Mouse (Mus musculus) granulocyte monocyte progenitor cell, adult 5-6 weeks (primary cell): ENCODE measurements around the gene Spg21. TPM values are rescaled to one million over a fixed set of nuclear protein-coding genes. Genes with fewer than 3 reads are reported as not detected.

ENCODE experiments used
- ATAC-seq: replicated peaks from 2 replicates; pipeline ENCODE4 v1.8.0; 2016; ENCODE audit warnings: mild to moderate bottlenecking, moderate TSS enrichment, inconsistent platforms; ENCODE audit not compliant: poor library complexity, severe bottlenecking
- total RNA-seq, 2 experiments: library from RNA; stranded (forward) in 1 of 2; stranded (reverse) in 1 of 2; fragments of 200-712, 200-1000 nt in 1 of 2; fragments of >200 nt in 1 of 2; fragmentation: Nextera tagmentation in 1 of 2; gene quantifications; 2 replicates each; pipeline ENCODE4 v1.2.3; 2014 to 2017

Gene Spg21
- total RNA-seq, 2 experiments from 2014 or later, result 81.6 to 82.2 TPM

DNA sequence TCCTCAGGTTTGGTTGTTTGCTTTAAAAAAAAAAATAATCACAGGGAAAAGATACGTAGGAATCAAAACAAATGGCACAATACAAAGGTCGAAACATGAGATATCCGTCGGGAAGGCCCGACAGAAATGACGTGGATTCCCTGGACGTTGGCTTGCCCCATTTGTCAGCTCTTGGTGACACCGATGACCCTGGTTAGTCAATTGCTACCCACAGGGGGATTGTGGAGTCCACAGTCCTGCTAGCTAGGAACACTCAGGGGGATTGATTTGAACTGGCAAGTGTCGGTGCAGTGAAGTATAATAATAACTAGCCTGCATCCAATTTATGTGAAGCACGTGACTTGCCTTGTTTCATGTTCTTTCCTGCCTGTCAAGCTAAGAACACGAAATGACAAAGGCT, 6.9 kb downstream of the Spg21 start:
- no peak for ATAC-seq

GRCm38 (mm10) chr9:65472769-65473168, 12.0 kb downstream of the Spg21 start:
- ATAC-seq, result peak; percentile 79

DNA sequence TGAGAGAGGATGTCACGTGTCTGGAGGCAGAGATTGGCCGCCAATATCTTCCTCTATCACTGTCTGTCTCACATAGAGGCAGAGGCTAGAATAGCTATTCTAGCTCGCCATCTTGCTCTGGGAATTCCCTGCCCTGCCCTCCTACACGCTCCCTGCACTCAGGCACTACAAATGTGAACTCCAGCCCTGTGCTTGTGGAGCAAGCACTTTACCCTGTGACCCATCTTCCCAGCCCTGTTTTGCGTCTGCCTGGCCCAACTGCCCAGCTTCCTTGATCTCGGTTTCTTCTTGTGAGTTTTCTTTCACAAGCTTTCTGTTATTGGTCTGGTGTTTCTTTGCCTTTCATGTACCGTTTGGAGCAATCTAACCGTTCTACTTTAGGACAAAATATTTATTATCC, 18.4 kb downstream of the Spg21 start:
- ATAC-seq, result no peak

- no peak for ATAC-seq
Observed at GRCm38 (mm10) chr9:65480071-65480470, 19.3 kb downstream of the Spg21 start.

GRCm38 (mm10) chr9:65491476-65491875, 30.7 kb downstream of the Spg21 start:
- no peak for ATAC-seq

DNA sequence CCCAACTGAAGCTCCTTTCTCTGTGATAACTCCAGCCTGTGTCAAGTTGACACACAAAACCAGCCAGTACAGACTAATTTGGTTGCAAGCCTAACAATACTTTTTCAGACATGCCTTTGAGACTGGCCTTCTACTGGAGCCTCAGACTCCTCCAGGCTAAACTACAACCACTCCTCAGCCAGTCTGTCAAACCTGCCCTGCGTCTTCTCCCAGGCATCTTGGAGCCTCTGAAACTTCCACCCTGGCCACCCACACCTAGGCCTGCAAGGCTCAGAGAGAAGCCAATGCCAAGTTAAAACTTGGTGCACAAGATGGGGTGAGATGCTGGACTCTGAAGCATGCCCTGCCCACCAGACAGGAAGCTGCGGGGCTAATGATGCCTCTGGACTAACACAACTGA, 31.6 kb downstream of the Spg21 start:
- ATAC-seq, result no peak; the same call in 1 of the 2 replicates

DNA sequence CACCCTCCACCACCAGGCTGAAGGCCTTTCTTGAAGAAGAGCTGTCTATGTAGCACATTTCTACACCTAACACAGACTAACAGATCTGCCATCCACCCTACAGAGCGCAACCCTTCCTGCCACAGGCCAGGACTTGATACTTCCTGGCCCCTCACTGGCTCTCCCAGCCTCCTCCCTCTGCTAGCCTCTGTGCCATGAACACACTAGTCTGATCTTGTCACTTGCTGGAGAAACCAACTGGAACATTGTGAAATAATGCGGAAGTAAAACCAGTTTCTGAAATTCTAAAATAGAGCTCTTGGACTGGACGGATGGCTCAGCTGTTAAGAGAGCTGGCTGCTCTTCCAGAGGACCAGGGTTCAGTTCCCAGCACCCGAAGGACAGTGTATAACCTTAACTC, 32.1 kb downstream of the Spg21 start:
- ATAC-seq, result peak; percentile 97

DNA sequence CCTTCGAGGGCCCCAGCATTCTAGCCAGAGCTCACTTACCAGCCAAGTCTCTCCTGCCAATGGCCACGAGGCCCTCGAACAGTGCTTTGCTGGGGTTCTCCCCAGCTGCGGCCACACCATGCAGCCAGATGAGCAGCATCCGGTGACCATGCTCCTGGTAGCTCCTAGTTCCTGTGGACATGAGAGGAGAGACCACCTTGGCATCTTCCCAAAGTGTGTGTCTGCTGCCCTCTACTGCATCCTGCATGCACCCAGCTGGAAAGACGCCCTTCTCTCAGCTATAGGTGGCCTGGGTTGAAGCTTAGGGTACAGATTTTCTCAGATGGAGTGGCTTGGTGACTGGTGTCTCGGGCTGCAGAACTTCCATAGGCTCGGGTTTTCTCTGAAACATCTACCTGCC, 41.4 kb downstream of the Spg21 start:
- peak; percentile 67; the same call in 1 of the 2 replicates for ATAC-seq

- ATAC-seq, result no peak
Observed at GRCm38 (mm10) chr9:65502721-65503505, 42.2 kb downstream of the Spg21 start.

DNA sequence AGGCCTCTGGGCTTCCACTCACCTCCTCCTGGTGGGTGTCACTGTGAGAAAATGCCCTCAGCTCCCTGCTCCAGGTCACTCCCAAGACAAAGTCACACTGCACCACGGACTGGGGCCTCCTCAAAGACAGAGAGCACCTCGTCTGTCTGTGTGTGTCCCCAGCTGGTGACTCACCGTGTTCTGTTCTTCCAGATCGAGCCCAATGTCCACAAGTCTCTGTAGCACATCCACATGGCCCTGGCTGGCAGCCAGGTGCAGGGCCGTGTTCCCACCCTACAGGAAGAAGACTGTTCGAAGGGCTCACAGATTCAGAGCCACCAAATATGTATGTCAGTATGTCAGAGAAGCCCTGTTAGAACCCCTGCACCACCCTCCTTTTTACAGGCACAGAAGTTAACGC, 47.7 kb downstream of the Spg21 start:
- ATAC-seq, result no peak

DNA sequence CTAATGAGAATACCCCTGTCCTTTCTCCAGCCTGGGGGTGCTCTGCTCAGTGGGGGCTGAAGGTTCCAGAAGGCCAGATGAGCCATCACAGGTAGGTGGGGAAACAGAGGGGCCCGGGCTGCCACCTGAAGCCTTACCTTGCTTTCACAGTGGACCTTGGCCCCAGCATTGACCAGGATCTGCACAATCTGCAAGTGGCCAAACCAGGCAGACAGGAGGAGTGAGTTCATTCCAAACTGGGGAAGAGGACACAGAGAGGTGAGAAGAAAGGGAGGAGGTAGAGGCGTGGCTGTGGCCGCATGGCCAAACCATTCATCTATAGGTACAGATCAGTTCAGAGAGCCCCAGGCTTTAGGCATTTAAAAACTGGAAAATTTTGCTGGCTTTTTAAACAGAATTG, 51.8 kb downstream of the Spg21 start:
- no peak for ATAC-seq

GRCm38 (mm10) chr9:65514431-65514830, 53.7 kb downstream of the Spg21 start:
- ATAC-seq, result no peak

- no peak for ATAC-seq
Observed at GRCm38 (mm10) chr9:65514851-65515261, 54.1 kb downstream of the Spg21 start.

DNA sequence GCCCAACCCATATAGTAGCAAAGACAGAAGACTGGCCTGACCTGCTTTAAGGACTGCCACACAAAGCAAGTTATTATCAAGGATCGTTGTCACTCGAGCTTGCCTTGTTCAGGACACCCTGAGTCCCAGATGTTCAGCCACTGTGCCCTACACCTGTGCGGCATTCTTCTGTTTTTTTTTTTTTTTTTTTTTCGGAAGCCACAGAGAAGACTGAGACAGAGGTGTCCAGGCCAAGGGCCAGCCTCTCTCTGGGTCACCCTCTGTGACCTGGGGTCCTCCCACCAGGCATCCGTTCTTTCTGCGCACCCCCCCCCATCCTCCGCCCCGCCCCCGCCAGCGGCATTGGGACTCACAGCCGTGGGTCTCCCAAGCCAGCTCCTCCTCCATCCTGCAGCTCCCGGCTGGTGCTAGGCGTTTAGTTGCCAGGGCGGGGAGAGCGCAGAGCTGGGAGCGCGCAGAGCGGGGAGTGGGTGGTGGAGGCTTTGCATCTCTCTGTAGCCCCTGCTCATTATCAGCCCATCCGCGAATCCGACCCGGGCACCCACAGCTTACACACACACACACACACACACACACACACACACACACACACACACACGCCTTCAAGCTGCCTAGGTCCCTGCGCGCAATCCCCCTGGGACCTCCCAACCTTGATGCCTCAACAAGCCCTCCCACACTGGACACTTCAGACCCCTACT, 59.2 kb downstream of the Spg21 start, which contains the start of gene Ankdd1a:
Gene Ankdd1a, minus strand, starts transcription at position 387 of the 698 bp plus-strand sequence.
- no peak for ATAC-seq

- no peak for ATAC-seq
Observed at GRCm38 (mm10) chr9:65520505-65520876, 59.7 kb downstream of the Spg21 start.

DNA sequence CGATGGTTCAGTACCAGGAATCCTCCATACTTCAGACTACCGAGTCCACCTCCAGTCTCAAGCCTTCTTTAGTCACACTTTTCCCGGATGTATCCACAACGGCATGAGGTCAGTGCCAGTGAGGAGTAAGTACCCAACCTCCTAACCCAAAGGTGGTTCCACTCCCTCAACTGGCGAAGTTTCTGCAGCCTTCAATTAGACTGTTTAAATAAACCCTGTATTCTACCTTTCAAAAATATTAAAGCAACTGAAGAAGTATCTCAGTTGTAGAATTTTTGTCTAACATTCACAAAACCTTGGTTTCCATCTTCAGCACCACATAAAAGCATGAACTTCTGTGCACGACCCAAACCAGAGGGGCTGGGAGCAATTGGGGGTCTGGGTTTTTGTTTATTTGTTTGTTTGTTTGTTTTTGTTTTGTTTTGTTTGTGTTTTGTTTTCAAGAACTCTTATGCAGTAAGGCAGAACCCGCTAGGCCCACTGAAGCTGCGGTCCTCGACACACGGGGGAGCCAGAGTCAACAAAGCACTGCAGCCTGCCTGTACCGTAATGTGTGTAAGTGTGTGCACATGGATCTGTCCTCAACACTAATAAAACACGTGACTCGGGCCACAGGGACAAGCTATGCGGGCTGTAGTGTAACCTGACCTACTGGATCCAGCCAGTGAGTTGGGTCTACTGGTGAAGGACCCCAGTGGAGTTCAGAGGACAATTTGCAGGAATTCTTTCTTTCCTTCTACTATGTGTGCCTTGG, 63.0 kb downstream of the Spg21 start:
- peak; percentile 90 for ATAC-seq

DNA sequence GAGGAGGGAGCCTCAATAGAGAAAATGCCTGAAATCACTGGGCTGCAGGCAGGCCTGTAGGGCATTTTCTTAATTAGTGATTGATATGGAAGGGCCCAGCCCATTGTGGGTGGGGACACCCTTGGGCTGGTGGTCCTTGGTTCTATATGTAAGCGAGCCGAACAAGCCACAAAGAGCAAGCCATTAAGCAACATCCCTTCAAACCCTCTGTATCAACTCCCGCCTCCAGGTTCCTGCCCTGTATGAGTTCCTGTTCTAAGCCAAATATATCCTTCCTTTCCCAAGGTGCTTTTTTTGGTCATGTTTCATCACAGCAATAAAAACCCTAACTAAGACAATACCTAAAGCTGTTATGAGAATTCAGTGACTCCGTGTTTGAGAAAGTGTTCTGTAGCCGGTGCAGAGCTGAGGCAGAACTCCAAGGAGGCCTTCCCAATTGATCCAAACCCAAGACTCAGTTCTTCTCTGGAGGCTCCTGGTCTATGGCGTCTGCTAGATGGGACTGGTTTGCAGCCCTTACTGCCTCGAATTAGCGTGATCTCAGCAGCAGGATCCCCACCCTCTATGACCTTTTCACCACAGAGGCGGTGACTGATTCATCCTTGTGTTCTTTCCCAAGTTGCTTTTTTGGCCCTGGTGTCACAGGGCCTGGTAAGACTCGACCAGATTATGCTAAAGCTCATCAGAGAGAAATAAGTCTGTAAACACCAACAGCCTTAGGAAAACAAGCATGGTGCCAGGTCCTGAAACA, 64.9 kb downstream of the Spg21 start:
- ATAC-seq, result peak; percentile 62

DNA sequence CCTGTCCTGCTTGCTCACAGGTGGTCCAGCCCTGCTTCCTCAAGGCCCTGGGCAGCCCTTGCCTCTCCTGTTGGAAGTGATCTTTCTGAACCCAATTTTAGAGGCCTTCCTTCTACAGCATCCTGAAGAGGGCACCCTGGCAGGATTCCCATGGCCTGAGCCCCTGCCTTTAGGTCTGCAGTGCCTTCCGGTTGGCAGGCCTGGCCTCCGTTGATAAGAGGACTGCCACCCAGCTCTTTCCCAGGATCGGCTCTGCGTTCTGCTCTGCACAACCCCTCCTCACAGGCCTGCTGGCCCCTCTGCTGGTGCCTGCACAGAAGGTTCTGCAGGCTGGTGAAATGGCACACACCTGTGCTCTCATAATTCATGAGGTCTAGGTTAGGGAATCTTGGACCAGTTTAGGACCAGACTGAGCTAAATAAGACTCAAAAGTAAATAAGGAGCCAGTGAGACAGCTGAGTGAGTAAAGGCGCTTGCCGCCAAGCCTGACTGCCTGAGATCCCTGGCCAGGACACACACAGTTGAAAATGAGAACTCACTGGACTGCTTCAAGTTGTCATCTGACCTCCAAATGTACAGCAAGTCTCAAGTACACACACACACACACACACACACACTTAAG, 67.8 kb downstream of the Spg21 start:
- ATAC-seq, result no peak

- ATAC-seq, result no peak
Observed at GRCm38 (mm10) chr9:65529659-65530058, 68.9 kb downstream of the Spg21 start.

DNA sequence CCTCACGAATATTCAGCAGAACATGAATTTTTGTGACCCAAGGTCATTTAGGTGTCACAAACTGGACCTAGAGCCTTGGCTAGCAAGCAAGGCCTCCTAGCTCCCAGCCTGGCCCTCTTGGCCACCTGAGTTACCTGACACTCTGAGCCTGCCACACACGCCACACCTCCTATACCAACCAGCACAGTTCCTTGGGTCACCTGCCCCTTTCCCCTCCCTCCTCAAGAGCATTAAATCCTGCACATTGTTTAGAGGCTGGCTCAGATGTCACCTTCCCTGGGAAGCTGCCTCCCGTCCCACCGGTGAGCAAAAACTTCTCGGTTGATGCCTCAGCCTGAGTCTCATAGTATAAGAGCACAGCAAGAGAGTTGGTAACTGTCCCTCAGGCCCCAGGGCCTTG, 70.5 kb downstream of the Spg21 start:
- no peak for ATAC-seq
